Mouse (Mus musculus): ENCODE data around the gene Rnls.

DNA sequence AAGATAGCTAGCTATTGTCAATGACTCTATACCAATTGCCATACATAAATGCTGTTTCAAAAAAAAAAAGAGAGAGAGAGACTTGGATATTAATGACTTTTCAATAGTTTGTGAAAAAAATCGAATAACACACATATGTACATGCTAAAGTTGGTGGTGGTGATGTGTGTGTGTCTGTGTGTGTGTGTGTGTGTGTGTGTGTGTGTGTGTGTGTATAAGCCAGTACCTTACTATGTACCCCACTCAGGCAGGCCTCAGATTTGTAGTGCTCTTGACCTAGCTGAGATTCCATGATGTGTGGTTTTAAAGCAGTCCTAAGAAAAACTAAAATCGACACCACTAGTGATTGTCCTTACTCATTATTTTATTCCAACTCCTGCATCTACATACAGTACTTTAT is 11.3 kb downstream of the Rnls start:
- TF ChIP-seq GATA1 (IDR thresholded peaks at IDR 0.05; ENCODE audit: low read depth, low read length) (no peak), EP300 (IDR thresholded peaks at IDR 0.05; ENCODE audit: low read depth in 1 of 2, low read length in 2 of 2) (no peak), CTCF (IDR thresholded peaks at IDR 0.05 in 2 of 3, conservative IDR thresholded peaks at IDR 0.05 in 1 of 3; ENCODE audit: control insufficient read depth in 1 of 3, insufficient read depth in 1 of 3, low read depth in 2 of 3, low read length in 3 of 3, poor library complexity in 1 of 3, severe bottlenecking in 1 of 3) (no peak), SIN3A (IDR thresholded peaks at IDR 0.05; ENCODE audit: low read length) (no peak), POLR2AphosphoS2 (IDR thresholded peaks at IDR 0.05; ENCODE audit: low read length) (no peak), NELFE (IDR thresholded peaks at IDR 0.05; ENCODE audit: low read depth, low read length) (no peak), ELF1 (IDR thresholded peaks at IDR 0.05; ENCODE audit: low read depth, low read length) (no peak), UBTF (IDR thresholded peaks at IDR 0.05; ENCODE audit: borderline replicate concordance, insufficient read depth, low read depth, low read length) (no peak), POLR2AphosphoS5 (IDR thresholded peaks at IDR 0.05; ENCODE audit: borderline replicate concordance, low read depth, low read length) (no peak), POLR2A (IDR thresholded peaks at IDR 0.05; ENCODE audit: control insufficient read depth in 1 of 2, insufficient read depth in 1 of 2, low read depth in 1 of 2, low read length in 2 of 2, poor library complexity in 1 of 2) (no peak), MAFK (IDR thresholded peaks at IDR 0.05; ENCODE audit: borderline replicate concordance, low read depth, low read length) (no peak), MEF2A (IDR thresholded peaks at IDR 0.05; ENCODE audit: extremely low read depth, insufficient replicate concordance, low read depth, low read length, poor library complexity, severe bottlenecking) (no peak), NRF1 (IDR thresholded peaks at IDR 0.05; ENCODE audit: insufficient read depth, low read depth, low read length, poor library complexity, severe bottlenecking) (no peak), TBP (IDR thresholded peaks at IDR 0.05; ENCODE audit: low read depth, low read length) (no peak)
